ENCODE assay signal across 12 mouse cellular contexts in genomic region chrX:14312746-14313145, GRCm38 (mm10).
A peak's percentile ranks its signal among the peaks of the same experiment; 100 is the strongest.
DNase-seq lines count a peak whose midpoint lies in the region; ATAC-seq and TF ChIP-seq lines count a peak whose summit lies in the region.
"Had no signal": no experiment of that assay in that cellular context is flagged by ENCODE, and none has a peak within 500 bp of the region (broad histone marks: within the 10 kb centered on the region; RNA-seq: fewer than 3 reads in every experiment).

No protein-coding gene starts in this region.

- H3K4me3 ChIP-seq in hindbrain, postnatal 0 days (ENCODE audit: low read length), result no peak overlapping the region
- H3K4me3 ChIP-seq in hindbrain, embryonic 11.5 days (ENCODE audit: low read depth, low read length), result no peak overlapping the region
- H3K4me3 ChIP-seq in lung, postnatal 0 days (ENCODE audit: low read depth, low read length), result no peak overlapping the region
- H3K4me3 ChIP-seq in embryonic facial prominence, embryonic 10.5 days, result no peak overlapping the region

- no peak for TF ChIP-seq EP300 in lung, postnatal 0 days (IDR thresholded peaks at IDR 0.05)

- H3K27ac ChIP-seq in hindbrain, postnatal 0 days, result no peak overlapping the region
- H3K27ac ChIP-seq in hindbrain, embryonic 11.5 days (ENCODE audit: low read depth, low read length), result no peak overlapping the region
- no peak overlapping the region for H3K27ac ChIP-seq in lung, postnatal 0 days (ENCODE audit: low read length)
- no peak overlapping the region for H3K27ac ChIP-seq in embryonic facial prominence, embryonic 10.5 days (replicated peaks)
- H3K27ac ChIP-seq: macrophage had no signal

- no peaks in the 10 kb centered on the region for H3K4me1 ChIP-seq in hindbrain, postnatal 0 days (ENCODE audit: insufficient read depth, low read length)
- no peaks in the 10 kb centered on the region for H3K4me1 ChIP-seq in hindbrain, embryonic 11.5 days (replicated peaks; ENCODE audit: control insufficient read depth, insufficient read depth, low read length)
- H3K4me1 ChIP-seq in lung, postnatal 0 days (ENCODE audit: insufficient read depth, low read depth, low read length), result no peaks in the 10 kb centered on the region
- no peaks in the 10 kb centered on the region for H3K4me1 ChIP-seq in embryonic facial prominence, embryonic 10.5 days

- no peak for ATAC-seq in hindbrain, postnatal 0 days
- no peak for ATAC-seq in hindbrain, embryonic 11.5 days (ENCODE audit: low FRiP score)
- ATAC-seq in lung, postnatal 0 days, result no peak
- ATAC-seq in megakaryocyte-erythroid progenitor cell, adult 5-6 weeks (replicated peaks; ENCODE audit: low FRiP score, low TSS enrichment, poor library complexity, severe bottlenecking), result no peak
- ATAC-seq: intestine, embryonic 16.5 days had no signal

- H3K4me2 ChIP-seq in hindbrain, postnatal 0 days (ENCODE audit: low read depth, low read length), result no peak overlapping the region
- no peak overlapping the region for H3K4me2 ChIP-seq in hindbrain, embryonic 11.5 days (replicated peaks; ENCODE audit: low read depth, low read length)
- no peak overlapping the region for H3K4me2 ChIP-seq in lung, postnatal 0 days (replicated peaks; ENCODE audit: low read depth, low read length)

- no peak overlapping the region for H3K9ac ChIP-seq in hindbrain, postnatal 0 days (replicated peaks; ENCODE audit: low read length)
- H3K9ac ChIP-seq in hindbrain, embryonic 11.5 days (ENCODE audit: low read depth, low read length), result no peak overlapping the region
- H3K9ac ChIP-seq in lung, postnatal 0 days (replicated peaks; ENCODE audit: low read depth), result no peak overlapping the region

- 59% methylated on average over 1 of the region's 1 CpGs for WGBS in hindbrain, postnatal 0 days
- WGBS in hindbrain, embryonic 11.5 days, result 57% methylated on average over 1 of the region's 1 CpGs
- WGBS in lung, postnatal 0 days, result 25% methylated on average over 1 of the region's 1 CpGs
- WGBS in embryonic facial prominence, embryonic 10.5 days, result 70% methylated on average over 1 of the region's 1 CpGs

- peak; percentile 5 for DNase-seq in adrenal gland, postnatal 10 days
- DNase-seq in adrenal gland, postnatal 4 days (ENCODE audit: low spot score in 2 of 2), result no peak
- DNase-seq in hindbrain, postnatal 0 days (ENCODE audit: low spot score), result no peak
- DNase-seq in hindbrain, embryonic 11.5 days (ENCODE audit: low spot score), result no peak
- DNase-seq in lung, postnatal 0 days (ENCODE audit: low spot score), result no peak
- DNase-seq in lung, postnatal 25 days (ENCODE audit: low spot score), result no peak
- peak; percentile 9 for DNase-seq in embryonic facial prominence, embryonic 10.5 days (ENCODE audit: low spot score)
- DNase-seq: layer of hippocampus, adult 9-11 months had no signal

- TF ChIP-seq CTCF in hindbrain, postnatal 0 days (IDR thresholded peaks at IDR 0.05; ENCODE audit: low read depth), result peak; percentile 28; the same call in 1 of the 2 replicates
- TF ChIP-seq CTCF in lung, postnatal 0 days (IDR thresholded peaks at IDR 0.05), result peak; percentile 21

- no peaks in the 10 kb centered on the region for H3K9me3 ChIP-seq in hindbrain, postnatal 0 days (ENCODE audit: low read length)
- H3K9me3 ChIP-seq in hindbrain, embryonic 11.5 days (ENCODE audit: control insufficient read depth, low read length), result no peaks in the 10 kb centered on the region
- no peaks in the 10 kb centered on the region for H3K9me3 ChIP-seq in lung, postnatal 0 days (ENCODE audit: low read length)
- no peaks in the 10 kb centered on the region for H3K9me3 ChIP-seq in embryonic facial prominence, embryonic 10.5 days
- H3K9me3 ChIP-seq: G1E had no signal

- H3K36me3 ChIP-seq in hindbrain, postnatal 0 days (ENCODE audit: insufficient read depth, low read length), result no peaks in the 10 kb centered on the region
- H3K36me3 ChIP-seq in hindbrain, embryonic 11.5 days (ENCODE audit: control insufficient read depth, insufficient read depth, low read length), result no peaks in the 10 kb centered on the region
- no peaks in the 10 kb centered on the region for H3K36me3 ChIP-seq in lung, postnatal 0 days (ENCODE audit: insufficient read depth, low read length)
- no peaks in the 10 kb centered on the region for H3K36me3 ChIP-seq in embryonic facial prominence, embryonic 10.5 days (replicated peaks)
- H3K36me3 ChIP-seq: G1E had no signal

- no peaks in the 10 kb centered on the region for H3K27me3 ChIP-seq in hindbrain, postnatal 0 days (ENCODE audit: insufficient read depth, low read length)
- no peaks in the 10 kb centered on the region for H3K27me3 ChIP-seq in hindbrain, embryonic 11.5 days (ENCODE audit: control insufficient read depth, insufficient read depth, low read length)
- H3K27me3 ChIP-seq in lung, postnatal 0 days (replicated peaks; ENCODE audit: insufficient read depth, low read length), result no peaks in the 10 kb centered on the region
- H3K27me3 ChIP-seq in embryonic facial prominence, embryonic 10.5 days (replicated peaks; ENCODE audit: low read depth, poor library complexity, severe bottlenecking), result no peaks in the 10 kb centered on the region

Comparison
In these comparisons a context has a peak if more than half of its experiments do, and no peak if none do; other contexts are left out.
1. DNase-seq: peak in adrenal gland, postnatal 10 days (single experiment) and embryonic facial prominence, embryonic 10.5 days (single experiment); none in adrenal gland, postnatal 4 days (0 of 2), hindbrain, postnatal 0 days (single experiment), hindbrain, embryonic 11.5 days (single experiment), lung, postnatal 0 days (single experiment) and lung, postnatal 25 days (single experiment).